Mouse (Mus musculus) megakaryocyte, adult 5-6 weeks (primary cell): Measurements from ENCODE around the gene Rbmxl1. TPM values are rescaled to one million over a fixed set of nuclear protein-coding genes. Genes with fewer than 3 reads are reported as not detected.
"Not testable (repeated sequence)": the region's sequence is repeated elsewhere in the genome, so short reads cannot be mapped to it uniquely, and the experiment has no call there.

ENCODE experiments used
- ATAC-seq: 2 replicates; pipeline ENCODE4 v1.8.0; 2016; ENCODE audit warnings: mild to moderate bottlenecking, inconsistent platforms; ENCODE audit not compliant: poor library complexity, severe bottlenecking
- total RNA-seq, 2 experiments: library from RNA; stranded (forward) in 1 of 2; stranded (reverse) in 1 of 2; fragments of 153-499, 151-499 nt in 1 of 2; fragments of 221-1000, 200-1000 nt in 1 of 2; gene quantifications; 2 replicates each; pipeline versions ENCODE4 v1.2.3 to v1.2.4; 2015 to 2017

The Rbmxl1 gene
- total RNA-seq, 2 experiments from 2014 or later = 82.4 to 107 TPM

GRCm38 (mm10) chr8:78496273-78496672 is 12.4 kb downstream of the Rbmxl1 start:
- ATAC-seq = not testable (repeated sequence)

GRCm38 (mm10) chr8:78493031-78493430 is 15.7 kb downstream of the Rbmxl1 start:
- ATAC-seq = no peak

DNA sequence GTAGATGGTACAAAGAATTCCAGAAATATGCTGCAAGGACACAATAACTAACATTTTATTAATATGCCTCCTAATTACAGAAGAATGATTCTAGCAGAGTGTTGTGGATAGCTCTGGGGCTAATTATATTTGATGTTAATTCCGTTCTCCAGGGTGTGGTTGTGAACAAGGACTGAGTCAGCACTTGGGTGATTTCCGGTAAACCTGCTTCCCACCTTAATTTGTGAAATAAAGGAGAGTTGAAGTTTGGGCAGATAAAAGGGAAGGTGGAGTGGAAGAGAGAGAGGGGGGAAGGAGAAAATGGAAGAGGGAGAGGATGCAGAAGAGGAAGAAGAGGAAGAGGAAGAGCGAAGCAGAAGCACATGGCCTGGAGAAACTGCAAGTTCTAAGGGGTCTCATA is 19.0 kb downstream of the Rbmxl1 start:
- no peak for ATAC-seq

GRCm38 (mm10) chr8:78477051-78477829 is 31.5 kb downstream of the Rbmxl1 start:
- ATAC-seq = no peak

DNA sequence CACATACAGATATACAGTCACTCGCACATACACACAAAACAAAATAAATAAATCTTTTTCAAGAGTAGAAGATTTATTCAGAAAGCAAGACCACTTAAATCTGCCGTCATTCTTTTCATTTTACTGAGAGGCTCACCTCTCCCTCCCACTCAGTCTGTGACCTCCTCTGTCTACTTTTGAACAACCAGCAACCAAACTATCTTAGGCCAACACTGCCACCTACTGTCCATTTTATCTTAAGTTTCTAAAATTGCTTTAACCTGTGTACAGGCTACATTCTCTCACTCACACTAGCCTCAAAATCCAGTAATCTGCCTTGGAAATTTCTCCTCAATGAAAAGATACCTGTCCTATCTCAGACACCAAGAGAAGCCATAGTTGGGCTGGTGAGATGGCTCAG is 40.8 kb downstream of the Rbmxl1 start:
- ATAC-seq = no peak

GRCm38 (mm10) chr8:78463941-78464340 is 44.8 kb downstream of the Rbmxl1 start:
- no peak for ATAC-seq

GRCm38 (mm10) chr8:78456441-78456840 is 52.3 kb downstream of the Rbmxl1 start:
- no peak for ATAC-seq

Other genes starting within 250 kb of the Rbmxl1 start
- not detected in 2 replicates for gene Pou4f2, start 72.3 kb downstream of the Rbmxl1 start, total RNA-seq (2015)
- gene Pou4f2, start 72.3 kb downstream of the Rbmxl1 start, total RNA-seq (2017) = not detected in 2 replicates
- 15.9 and 16.1 TPM in 2 replicates for gene Slc10a7, start 448 bp upstream of the Rbmxl1 start, total RNA-seq (2015)
- 12.8 and 15.0 TPM in 2 replicates for gene Slc10a7, start 448 bp upstream of the Rbmxl1 start, total RNA-seq (2017)